Mouse (Mus musculus) CD4-positive, CD25-positive, alpha-beta regulatory T cell (primary cell): ENCODE data around the gene Gja6. TPM values are rescaled to one million over a fixed set of nuclear protein-coding genes. Genes with fewer than 3 reads are reported as not detected.

ENCODE experiments used
- polyA plus RNA-seq: library from polyadenylated mRNA; unstranded; fragments of 100-300 nt; shearing (Covaris generic); gene quantifications from one replicate; pipeline ENCODE4 v1.2.1, GENCODE M21; 2017

Gja6 gene
- not detected for polyA plus RNA-seq

GRCm38 (mm10) chrX:160906952-160907351 lies at the start of gene Gja6:
Gene Gja6 (minus strand): TSS chrX:160907052.

Other genes starting within 250 kb of the Gja6 start
- not detected for gene Ppef1, start 171.3 kb downstream of the Gja6 start, polyA plus RNA-seq
- not detected for gene Rs1, start 139.0 kb downstream of the Gja6 start, polyA plus RNA-seq
- 0.51 TPM for gene Cdkl5, start 87.7 kb upstream of the Gja6 start, polyA plus RNA-seq
- 0.25 TPM for gene Scml2, start 210.1 kb upstream of the Gja6 start, polyA plus RNA-seq